Mouse (Mus musculus): ENCODE data around the gene Cdh15.

- TF ChIP-seq CTCF (IDR thresholded peaks at IDR 0.05) (no peak), EP300 (IDR thresholded peaks at IDR 0.05) (no peak)
Measured at GRCm38 (mm10) chr8:122825408-122825807, 22.4 kb upstream of the Cdh15 start.

All from lung, postnatal 0 days (tissue).